Mouse (Mus musculus) kidney, postnatal 0 days (tissue): ENCODE data around the gene Lrrc71. TPM values are rescaled to one million over a fixed set of nuclear protein-coding genes. Genes with fewer than 3 reads are reported as not detected.

Source experiments
- ATAC-seq: fragments of 200-750 bp; cut with Nextera tagmentation; replicated peaks from 2 replicates; pipeline ENCODE4 v1.8.0; 2017; ENCODE audit warnings: low read depth, moderate number of reproducible peaks, moderate TSS enrichment, moderate library complexity; ENCODE audit not compliant: low FRiP score
- DNase-seq: peaks from one replicate; pipeline ENCODE4 v3.0.0-alpha.2; 2016; ENCODE audit warnings: low spot score
- H3K27ac ChIP-seq: fragments of 300-500 bp; sonication (generic); 2 replicates; pipeline ENCODE4 v1.5.1; 2014; ENCODE audit warnings: mild to moderate bottlenecking
- H3K27me3 ChIP-seq: fragments of 300-500 bp; sonication (generic); 2 replicates; pipeline ENCODE4 v1.6.1; 2014; ENCODE audit warnings: low read length, mixed read lengths; ENCODE audit not compliant: insufficient read depth
- H3K36me3 ChIP-seq: fragments of 300-500 bp; sonication (generic); 2 replicates; pipeline ENCODE4 v1.6.1; 2014; ENCODE audit warnings: low read length, mixed read lengths; ENCODE audit not compliant: insufficient read depth
- H3K4me1 ChIP-seq: fragments of 300-500 bp; sonication (generic); replicated peaks from 2 replicates; pipeline ENCODE4 v1.6.1; 2014; ENCODE audit warnings: antibody characterized with exemption, low read length, mixed read lengths; ENCODE audit not compliant: insufficient read depth
- H3K4me2 ChIP-seq: fragments of 300-500 bp; sonication (generic); 2 replicates; pipeline ENCODE4 v1.6.1; 2014; ENCODE audit warnings: mild to moderate bottlenecking, low read length, moderate library complexity, mixed read lengths
- H3K4me3 ChIP-seq: fragments of 300-500 bp; sonication (generic); replicated peaks from 2 replicates; pipeline ENCODE4 v1.5.1; 2014; ENCODE audit warnings: low read depth, low read length
- H3K9ac ChIP-seq: fragments of 300-500 bp; sonication (generic); 2 replicates; pipeline ENCODE4 v1.6.1; 2014; ENCODE audit warnings: low read depth, low read length
- H3K9me3 ChIP-seq: fragments of 300-500 bp; sonication (generic); replicated peaks from 2 replicates; pipeline ENCODE4 v1.6.1; 2016; ENCODE audit warnings: low read length, inconsistent platforms, mixed read lengths
- CTCF ChIP-seq: IDR thresholded peaks from 2 replicates; pipeline ENCODE4 v1.5.1; 2016; ENCODE audit warnings: antibody characterized with exemption, low read depth, mild to moderate bottlenecking, moderate library complexity
- WGBS: fragments of 180-500 bp; shearing (Covaris S2); extraction: QIAGEN DNeasy Blood & Tissue Kit; methylation state at CpG from one replicate; pipeline ENCODE4 v1.1.7; 2014; 5-methylcytosine and 5-hydroxymethylcytosine counted together
- polyA plus RNA-seq: library from polyadenylated mRNA; unstranded; fragments of >200 nt; fragmentation: Nextera tagmentation; extraction: Ambion mirVana; gene quantifications from 2 replicates; pipeline ENCODE4 v1.2.1, GENCODE M21; 2015

The Lrrc71 gene
- polyA plus RNA-seq, 1 experiment from 2014 or later, result 0.37 TPM

- 72% methylated on average over 5 of the region's 5 CpGs for WGBS
- TF ChIP-seq CTCF, result no peak
- Histone ChIP-seq H3K36me3 (no peaks in the 10 kb centered on the region), H3K4me3 (0 out of 2 replicates have a peak overlapping the region, but pooled peaks have one; percentile 4), H3K27me3 (no peaks in the 10 kb centered on the region), H3K4me1 (peaks cover 52% of the 10 kb centered on the region), H3K9ac (0 out of 2 replicates have a peak overlapping the region, but pooled peaks have one; percentile 15), H3K9me3 (no peaks in the 10 kb centered on the region), H3K27ac (peak overlapping the region; percentile 86), H3K4me2 (peak overlapping the region; percentile 41)
- no peak for DNase-seq
- no peak for ATAC-seq
These were observed 17.3 kb upstream of the Lrrc71 start for GRCm38 (mm10) chr3:87765631-87766283.

GRCm38 (mm10) chr3:87765091-87765490 lies 16.7 kb upstream of the Lrrc71 start:
- H3K9ac ChIP-seq, result 0 out of 2 replicates have a peak overlapping the region, but pooled peaks have one; percentile 15
- 31% methylated on average over 10 of the region's 10 CpGs for WGBS

GRCm38 (mm10) chr3:87764506-87764905 lies 16.1 kb upstream of the Lrrc71 start:
- WGBS, result 13% methylated on average over 10 of the region's 10 CpGs
- peak; percentile 73 for DNase-seq

More at GRCm38 (mm10) chr3:87765091-87765490, 16.7 kb upstream of the Lrrc71 start:
- Histone ChIP-seq H3K27me3 (no peaks in the 10 kb centered on the region), H3K4me3 (peak overlapping the region; percentile 10; the same call in 1 of the 2 replicates), H3K9me3 (no peaks in the 10 kb centered on the region), H3K4me1 (peaks cover 48% of the 10 kb centered on the region), H3K27ac (peak overlapping the region; percentile 86), H3K36me3 (no peaks in the 10 kb centered on the region), H3K4me2 (peak overlapping the region; percentile 41)
- peak; percentile 72 for DNase-seq
- no peak for ATAC-seq
- no peak for TF ChIP-seq CTCF

GRCm38 (mm10) chr3:87763683-87764289 lies 15.4 kb upstream of the Lrrc71 start:
- DNase-seq (peak; percentile 94), ATAC-seq (no peak; the same call in 1 of the 2 replicates)
- H3K36me3 ChIP-seq, result peaks cover 6% of the 10 kb centered on the region; the same call in 1 of the 2 replicates
- peak overlapping the region; percentile 41 for H3K4me2 ChIP-seq
- peak overlapping the region; percentile 86 for H3K27ac ChIP-seq
- no peaks in the 10 kb centered on the region for H3K27me3 ChIP-seq
- no peaks in the 10 kb centered on the region for H3K9me3 ChIP-seq
- 7% methylated on average over 15 of the region's 15 CpGs for WGBS
- H3K4me3 ChIP-seq, result 0 out of 2 replicates have a peak overlapping the region, but pooled peaks have one; percentile 6
- peaks cover 54% of the 10 kb centered on the region for H3K4me1 ChIP-seq
- 0 out of 2 replicates have a peak, but pooled peaks have one; percentile 10 for TF ChIP-seq CTCF
- no peak overlapping the region for H3K9ac ChIP-seq

More at GRCm38 (mm10) chr3:87764506-87764905, 16.1 kb upstream of the Lrrc71 start:
- no peak overlapping the region; the same call in 1 of the 2 replicates for H3K4me3 ChIP-seq
- no peaks in the 10 kb centered on the region for H3K9me3 ChIP-seq
- no peaks in the 10 kb centered on the region for H3K27me3 ChIP-seq
- H3K4me2 ChIP-seq, result peak overlapping the region; percentile 41
- no peak for TF ChIP-seq CTCF
- ATAC-seq, result no peak
- no peak overlapping the region for H3K9ac ChIP-seq
- H3K36me3 ChIP-seq, result peaks cover 3% of the 10 kb centered on the region; the same call in 1 of the 2 replicates
- H3K27ac ChIP-seq, result peak overlapping the region; percentile 86
- peaks cover 48% of the 10 kb centered on the region for H3K4me1 ChIP-seq

GRCm38 (mm10) chr3:87763202-87763601 lies 14.8 kb upstream of the Lrrc71 start:
- Histone ChIP-seq H3K27me3 (no peaks in the 10 kb centered on the region), H3K9me3 (no peaks in the 10 kb centered on the region), H3K4me1 (peaks cover 55% of the 10 kb centered on the region), H3K4me2 (peak overlapping the region; percentile 41), H3K4me3 (0 out of 2 replicates have a peak overlapping the region, but pooled peaks have one; percentile 6), H3K9ac (no peak overlapping the region), H3K27ac (peak overlapping the region; percentile 86), H3K36me3 (peaks cover 6% of the 10 kb centered on the region; the same call in 1 of the 2 replicates)
- DNase-seq (no peak), ATAC-seq (no peak)
- WGBS, result 34% methylated on average over 4 of the region's 4 CpGs
- TF ChIP-seq CTCF, result no peak
